ENCODE assay signal across 8 mouse cellular contexts in the genomic region with DNA sequence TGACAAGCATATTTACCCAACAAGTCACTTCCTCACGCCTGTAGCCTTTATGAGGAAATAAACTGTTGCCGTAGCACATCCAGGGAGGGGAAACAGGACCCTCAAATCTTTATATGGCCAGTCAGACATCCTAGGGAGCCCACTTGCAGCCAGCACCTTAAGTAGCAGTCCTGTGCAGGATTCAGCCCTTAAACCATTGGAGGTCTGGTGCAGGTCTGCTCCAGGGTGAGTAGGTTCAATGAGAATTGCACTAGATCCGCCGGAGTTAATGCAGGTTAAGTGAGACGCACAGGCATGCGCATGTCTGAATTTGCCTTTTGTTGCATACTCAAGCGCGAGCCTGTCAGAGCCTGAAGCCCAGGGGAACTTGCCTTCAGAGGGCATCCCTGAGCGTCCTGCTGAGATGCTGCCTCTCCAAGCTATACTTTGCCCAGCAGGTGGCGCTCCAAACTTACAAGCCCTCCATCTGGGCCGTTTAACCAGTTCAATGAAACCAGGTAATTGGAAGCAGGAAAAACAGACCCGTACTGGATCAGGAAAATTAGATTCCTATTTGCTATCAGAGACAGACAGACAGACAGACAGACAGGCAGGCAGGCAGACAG. TPM values are rescaled to one million over a fixed set of nuclear protein-coding genes. Genes with fewer than 3 reads are reported as not detected.
DNase-seq lines count a peak whose midpoint lies in the region; ATAC-seq and TF ChIP-seq lines count a peak whose summit lies in the region.

No protein-coding gene starts in this region.

- in situ Hi-C loops in ES-E14 (cut with MboI; ENCODE audit: low sequenced_read_pairs in 2 of 2, unreplicated experiment in 2 of 2) = no loop called here

- H3K9ac ChIP-seq in ES-E14 (ENCODE audit: insufficient read depth, low read depth, low read length, poor library complexity, severe bottlenecking) = peak overlapping the region; percentile 17; the same call in 1 of the 2 replicates
- no peak overlapping the region for H3K9ac ChIP-seq in forebrain, embryonic 14.5 days (ENCODE audit: low read length)
- H3K9ac ChIP-seq in lung, embryonic 15.5 days = no peak overlapping the region

- ATAC-seq in cerebellum, adult (ENCODE audit: insufficient number of reproducible peaks, low FRiP score, low TSS enrichment) = 0 out of 2 replicates have a peak, but pooled peaks have one; percentile 31
- ATAC-seq in forebrain, embryonic 14.5 days = peak; percentile 80
- ATAC-seq in hematopoietic stem cell, adult 5-6 weeks (replicated peaks in 1 of 2; ENCODE audit: insufficient read depth in 1 of 2, low FRiP score in 2 of 2, low TSS enrichment in 1 of 2, low read depth in 1 of 2, poor library complexity in 2 of 2, severe bottlenecking in 2 of 2) = peak; percentile 90 to 91
- peak; percentile 55; the same call in 1 of the 2 replicates for ATAC-seq in lung, embryonic 15.5 days (ENCODE audit: borderline replicate concordance, extremely low read depth, low FRiP score, low TSS enrichment)

- H3K9me3 ChIP-seq in ES-E14 (ENCODE audit: control insufficient read depth, insufficient read depth, low read depth, low read length) = no peaks in the 10 kb centered on the region
- H3K9me3 ChIP-seq in forebrain, embryonic 14.5 days (replicated peaks; ENCODE audit: control insufficient read depth, low read length) = no peaks in the 10 kb centered on the region
- no peaks in the 10 kb centered on the region for H3K9me3 ChIP-seq in lung, embryonic 15.5 days

- WGBS in forebrain, embryonic 14.5 days = 9% methylated on average over 12 of the region's 12 CpGs
- 5% methylated on average over 12 of the region's 12 CpGs for WGBS in lung, embryonic 15.5 days
- WGBS in thymus, adult 2 months = 11% methylated on average over 12 of the region's 12 CpGs

- DNase-seq in ES-E14 (ENCODE audit: low read depth, low spot score) = peak; percentile 99
- DNase-seq in forebrain, embryonic 14.5 days (ENCODE audit: low spot score) = peak; percentile 98
- DNase-seq in layer of hippocampus, adult 8-10 months (ENCODE audit: low spot score in 2 of 2) = peak; percentile 86 to 94
- DNase-seq in ovary, adult 18-20 months (ENCODE audit: low spot score) = peak; percentile 81
- DNase-seq in thymus, adult 2 months = peak; percentile 89

- H3K4me1 ChIP-seq in ES-E14 (ENCODE audit: control insufficient read depth in 2 of 2, insufficient read depth in 2 of 2, low read length in 2 of 2, poor library complexity in 1 of 2) = peaks cover 10 to 23% of the 10 kb centered on the region in 2 experiments; a peak in 3 of 4 replicates
- H3K4me1 ChIP-seq in forebrain, embryonic 14.5 days (ENCODE audit: control insufficient read depth, insufficient read depth, low read length) = peaks cover 21% of the 10 kb centered on the region; the same call in 1 of the 2 replicates
- peaks cover 37% of the 10 kb centered on the region for H3K4me1 ChIP-seq in lung, embryonic 15.5 days
- 0 out of 2 replicates have a peak, but pooled peaks cover 3% of the 10 kb centered on the region for H3K4me1 ChIP-seq in thymus, adult 2 months (replicated peaks; ENCODE audit: control insufficient read depth, insufficient read depth, low read length)

- TF ChIP-seq POLR2A in thymus, adult 2 months (IDR thresholded peaks at IDR 0.05; ENCODE audit: control insufficient read depth, extremely low read depth, insufficient read depth, low read length, poor library complexity) = no peak

- H3K4me2 ChIP-seq in forebrain, embryonic 14.5 days (ENCODE audit: low read length) = no peak overlapping the region
- H3K4me2 ChIP-seq in lung, embryonic 15.5 days = no peak overlapping the region

- peak; percentile 89; the same call in 1 of the 2 replicates for TF ChIP-seq CTCF in thymus, adult 2 months (IDR thresholded peaks at IDR 0.05; ENCODE audit: borderline replicate concordance, control insufficient read depth, extremely low read depth, insufficient read depth, low read length, poor library complexity)

- H3K4me3 ChIP-seq in ES-E14 (ENCODE audit: insufficient read depth in 1 of 2, low read depth in 1 of 2, low read length in 2 of 2, poor library complexity in 1 of 2, severe bottlenecking in 1 of 2) = no peak overlapping the region
- no peak overlapping the region for H3K4me3 ChIP-seq in forebrain, embryonic 14.5 days (ENCODE audit: low read depth, low read length)
- H3K4me3 ChIP-seq in lung, embryonic 15.5 days = no peak overlapping the region
- no peak overlapping the region for H3K4me3 ChIP-seq in thymus, adult 2 months (ENCODE audit: control insufficient read depth, insufficient read depth, low read length)

- H3K36me3 ChIP-seq in ES-E14 (ENCODE audit: control insufficient read depth, insufficient read depth, low read length, poor library complexity, severe bottlenecking) = no peaks in the 10 kb centered on the region
- no peaks in the 10 kb centered on the region for H3K36me3 ChIP-seq in forebrain, embryonic 14.5 days (ENCODE audit: control insufficient read depth, insufficient read depth, low read length)
- H3K36me3 ChIP-seq in lung, embryonic 15.5 days = no peaks in the 10 kb centered on the region
- H3K36me3 ChIP-seq in thymus, adult 2 months (ENCODE audit: control insufficient read depth, insufficient read depth, low read length) = no peaks in the 10 kb centered on the region

- H3K27ac ChIP-seq in ES-E14 (ENCODE audit: insufficient read depth, low read depth, low read length, poor library complexity, severe bottlenecking) = no peak overlapping the region
- H3K27ac ChIP-seq in forebrain, embryonic 14.5 days (ENCODE audit: low read depth, low read length) = peak overlapping the region; percentile 66; the same call in 1 of the 2 replicates
- no peak overlapping the region for H3K27ac ChIP-seq in lung, embryonic 15.5 days
- H3K27ac ChIP-seq in thymus, adult 2 months (ENCODE audit: control insufficient read depth, insufficient read depth, low read length) = no peak overlapping the region

- no peaks in the 10 kb centered on the region for H3K27me3 ChIP-seq in forebrain, embryonic 14.5 days (replicated peaks; ENCODE audit: control insufficient read depth, insufficient read depth, low read length)
- no peaks in the 10 kb centered on the region for H3K27me3 ChIP-seq in lung, embryonic 15.5 days
- H3K27me3 ChIP-seq in thymus, adult 2 months (ENCODE audit: control insufficient read depth, insufficient read depth, low read length) = no peaks in the 10 kb centered on the region

TF ChIP-seq in ES-E14, 5 proteins besides CTCF, POLR2A, EP300 and RAD21:
- no peak for TF ChIP-seq ZNF384 (IDR thresholded peaks at IDR 0.05; ENCODE audit: low read depth, low read length)
- TF ChIP-seq ZC3H11A (IDR thresholded peaks at IDR 0.05; ENCODE audit: borderline replicate concordance, low read depth, low read length) = peak; percentile 95
- TF ChIP-seq MAFK (IDR thresholded peaks at IDR 0.05; ENCODE audit: insufficient read depth, low read depth, low read length) = no peak
- no peak for TF ChIP-seq CHD2 (IDR thresholded peaks at IDR 0.05; ENCODE audit: low read depth, low read length)

RNA-seq across cellular contexts. Expression of gene Lrrc74a, which starts 37.8 kb away (rescaled TPM):
- not detected in 2 replicates for total RNA-seq in ES-E14 (2012; rRNA removed)
- not detected in 2 replicates for polyA plus RNA-seq in forebrain, embryonic 14.5 days (2014; fragmentation: Nextera tagmentation; extraction: Ambion mirVana)
- not detected in 2 replicates for total RNA-seq in hematopoietic stem cell, adult 5-6 weeks (2017)
- total RNA-seq in layer of hippocampus, adult 8-10 months (2022) = not detected
- polyA plus RNA-seq in lung, embryonic 15.5 days (2015; fragmentation: Nextera tagmentation; extraction: Ambion mirVana) = not detected in 2 replicates
- 0.08 TPM in 1 of 2 replicates, not detected in the other for polyA plus RNA-seq in thymus, adult 2 months (2012; rRNA removed)

RNA-seq across cellular contexts. Expression of gene Angel1, which starts 45.7 kb away (rescaled TPM):
- 13.7 and 21.7 TPM in 2 replicates for total RNA-seq in ES-E14 (2012; rRNA removed)
- 7.6 and 9.1 TPM in 2 replicates for polyA plus RNA-seq in forebrain, embryonic 14.5 days (2014; fragmentation: Nextera tagmentation; extraction: Ambion mirVana)
- total RNA-seq in hematopoietic stem cell, adult 5-6 weeks (2017) = 1.7 and 3.0 TPM in 2 replicates
- 1 to 10 TPM; 5.4 to 8.3 (median 7.1) TPM for total RNA-seq in layer of hippocampus, adult 8-10 months (2022)
- polyA plus RNA-seq in lung, embryonic 15.5 days (2015; fragmentation: Nextera tagmentation; extraction: Ambion mirVana) = 12.6 and 13.6 TPM in 2 replicates
- polyA plus RNA-seq in thymus, adult 2 months (2012; rRNA removed) = 6.7 and 8.4 TPM in 2 replicates

Comparison
In these comparisons a context has a peak if more than half of its experiments do, and no peak if none do; other contexts are left out.
1. ATAC-seq: peak in every context shown above with its lines; median percentile 90 in hematopoietic stem cell, adult 5-6 weeks; 80 in forebrain, embryonic 14.5 days; 55 in lung, embryonic 15.5 days; 31 in cerebellum, adult.